Mouse (Mus musculus) G1E-ER4 (cell line): ENCODE measurements around the gene Arhgef3. TPM values are rescaled to one million over a fixed set of nuclear protein-coding genes. Genes with fewer than 3 reads are reported as not detected.

Experiments used
- GATA1 ChIP-seq: IDR thresholded peaks from one replicate; pipeline ENCODE4 v1.8.0; 2012; ENCODE audit warnings: low read length, inconsistent platforms
- polyA plus RNA-seq: library from polyadenylated mRNA; stranded (reverse); fragments of >175 nt; gene quantifications from 2 replicates; pipeline ENCODE4 v1.2.3, GENCODE M21; 2012

The Arhgef3 gene
- polyA plus RNA-seq, 1 experiment, result 0.02 TPM

GRCm38 (mm10) chr14:27277259-27277658 lies 162.6 kb downstream of the Arhgef3 start:
- no peak for TF ChIP-seq GATA1

- TF ChIP-seq GATA1, result no peak
Measured at GRCm38 (mm10) chr14:27280201-27280890, 165.6 kb downstream of the Arhgef3 start.

GRCm38 (mm10) chr14:27283956-27284355 lies 169.3 kb downstream of the Arhgef3 start:
- no peak for TF ChIP-seq GATA1

DNA sequence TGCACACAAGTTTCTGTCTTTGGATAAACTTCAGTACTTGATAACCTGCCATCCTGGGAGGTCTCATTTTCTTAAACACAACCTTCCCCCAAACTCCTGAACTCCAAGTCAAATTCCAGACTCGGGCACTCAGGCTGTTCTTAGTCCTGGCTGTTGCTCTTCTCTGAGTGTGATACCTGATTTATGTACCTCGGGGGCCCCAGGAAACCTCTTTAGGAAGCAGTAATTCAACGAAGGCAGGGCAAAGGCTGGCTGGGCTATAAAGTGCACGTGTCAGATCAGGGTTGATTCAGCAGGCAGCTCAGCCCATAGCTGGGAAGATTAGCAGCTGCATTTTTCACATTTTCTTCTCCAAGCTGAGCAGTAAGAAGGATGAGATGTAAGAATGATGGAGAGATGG lies 171.5 kb downstream of the Arhgef3 start:
- TF ChIP-seq GATA1, result no peak

GRCm38 (mm10) chr14:27289053-27289452 lies 174.4 kb downstream of the Arhgef3 start:
- no peak for TF ChIP-seq GATA1

- TF ChIP-seq GATA1, result no peak
Measured at GRCm38 (mm10) chr14:27292101-27292500, 177.4 kb downstream of the Arhgef3 start.

GRCm38 (mm10) chr14:27295821-27296220 lies 181.1 kb downstream of the Arhgef3 start:
- TF ChIP-seq GATA1, result no peak

GRCm38 (mm10) chr14:27296987-27297386 lies 182.3 kb downstream of the Arhgef3 start:
- no peak for TF ChIP-seq GATA1

- TF ChIP-seq GATA1, result no peak
Measured at GRCm38 (mm10) chr14:27298875-27299274, 184.2 kb downstream of the Arhgef3 start.

DNA sequence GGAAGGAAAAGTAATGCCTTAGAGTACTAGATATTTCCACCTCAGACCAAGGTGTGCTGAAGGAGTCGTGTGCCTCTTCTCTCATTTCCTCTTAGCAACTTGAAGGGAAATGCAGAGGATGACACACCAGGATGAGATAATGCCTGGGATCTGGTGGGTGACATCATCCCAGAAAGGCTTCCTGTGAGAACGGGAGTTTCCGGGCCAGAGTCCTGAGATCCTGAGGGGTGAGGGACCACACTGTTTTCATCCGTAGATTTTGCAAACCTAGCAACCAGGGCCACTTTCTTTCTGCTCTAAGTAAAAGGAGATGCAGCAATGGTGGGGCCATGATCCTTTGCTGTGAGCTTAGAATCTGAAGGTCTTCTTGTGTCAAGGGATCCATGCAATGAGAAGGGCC lies 185.0 kb downstream of the Arhgef3 start:
- TF ChIP-seq GATA1, result no peak

GRCm38 (mm10) chr14:27301768-27302499 lies 187.2 kb downstream of the Arhgef3 start:
- TF ChIP-seq GATA1, result no peak

GRCm38 (mm10) chr14:27303294-27303693 lies 188.6 kb downstream of the Arhgef3 start:
- no peak for TF ChIP-seq GATA1

GRCm38 (mm10) chr14:27304408-27304807 lies 189.7 kb downstream of the Arhgef3 start:
- no peak for TF ChIP-seq GATA1

DNA sequence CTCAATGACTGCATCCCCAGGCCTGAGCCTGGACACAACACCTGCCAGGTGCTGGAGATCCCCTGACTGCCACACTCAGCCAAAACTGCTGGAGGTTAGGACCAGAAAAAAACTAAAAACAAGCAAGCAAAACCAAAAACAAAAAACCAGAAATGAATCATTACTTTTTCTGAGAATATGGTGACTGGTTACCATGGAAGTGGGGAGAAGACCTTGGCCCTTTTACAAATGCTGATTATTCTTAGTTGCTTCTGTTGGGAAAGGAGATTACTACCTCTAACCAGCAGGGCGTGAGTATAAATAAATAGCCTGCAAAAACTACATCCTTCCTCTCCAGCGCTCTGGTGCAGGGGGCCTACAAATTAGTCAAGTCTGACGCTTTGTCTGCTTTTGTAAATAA lies 194.1 kb downstream of the Arhgef3 start:
- no peak for TF ChIP-seq GATA1

- no peak for TF ChIP-seq GATA1
Measured at GRCm38 (mm10) chr14:27310559-27311242, 196.0 kb downstream of the Arhgef3 start.

DNA sequence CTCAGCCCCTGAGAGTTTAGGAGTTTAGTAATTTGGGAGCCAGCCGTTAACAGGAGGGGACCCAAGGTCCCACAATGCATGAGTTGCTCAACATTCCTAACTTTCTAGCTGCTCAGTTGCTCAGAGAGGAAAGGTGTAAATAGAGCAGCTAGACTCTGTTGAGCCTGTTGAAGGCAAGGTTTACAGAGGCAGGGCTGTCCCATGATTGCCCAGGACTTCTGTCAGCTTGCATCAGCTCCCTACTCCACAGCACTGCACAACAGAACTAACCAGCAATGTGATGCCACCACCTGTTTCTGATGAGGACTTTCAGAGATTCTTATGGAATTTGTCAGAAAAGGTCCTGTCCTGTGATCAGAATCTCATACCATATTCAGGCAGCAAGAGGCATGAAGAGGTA lies 197.7 kb downstream of the Arhgef3 start:
- TF ChIP-seq GATA1, result no peak
